Mouse (Mus musculus) cerebellum, adult 2 months (tissue): ENCODE results near the gene Nol12. TPM values are rescaled to one million over a fixed set of nuclear protein-coding genes. Genes with fewer than 3 reads are reported as not detected.

ENCODE experiments used
- DNase-seq, 2 experiments: peaks; one replicate each; pipeline ENCODE4 v3.0.0; 2021
- H3K27ac ChIP-seq: fragments of 200-500 bp; 2 replicates; pipeline ENCODE4 v1.5.1; 2012; ENCODE audit warnings: low read length, control low read depth, inconsistent platforms; ENCODE audit not compliant: insufficient read depth
- H3K27me3 ChIP-seq: fragments of 200-500 bp; 2 replicates; pipeline ENCODE4 v1.6.1; 2012; ENCODE audit warnings: inconsistent platforms, mild to moderate bottlenecking, low read length, moderate library complexity; ENCODE audit not compliant: control insufficient read depth, insufficient read depth
- H3K4me1 ChIP-seq: fragments of 200-500 bp; 2 replicates; pipeline ENCODE4 v1.6.1; 2011; ENCODE audit warnings: low read length; ENCODE audit not compliant: control insufficient read depth, insufficient read depth
- H3K4me3 ChIP-seq: fragments of 200-500 bp; replicated peaks from 2 replicates; pipeline ENCODE3; 2011; ENCODE audit warnings: mild to moderate bottlenecking, low read depth, low read length, control low read depth; ENCODE audit not compliant: insufficient read depth
- CTCF ChIP-seq: fragments of 200-500 bp; IDR thresholded peaks from 2 replicates; pipeline ENCODE4 v1.5.1; 2011; ENCODE audit warnings: low read depth, mild to moderate bottlenecking, control low read depth, low read length, moderate library complexity, borderline replicate concordance; ENCODE audit not compliant: insufficient read depth
- POLR2A ChIP-seq: fragments of 200-500 bp; IDR thresholded peaks from 2 replicates; pipeline ENCODE4 v1.6.1; 2011; ENCODE audit warnings: low read length, control low read depth, borderline replicate concordance; ENCODE audit not compliant: insufficient read depth
- WGBS: fragments of 180-500 bp; shearing (Covaris S2); methylation state at CpG from one replicate; pipeline ENCODE4 v1.1.7; 2018; 5-methylcytosine and 5-hydroxymethylcytosine counted together
- polyA plus RNA-seq: library from polyadenylated mRNA; depleted of rRNA; stranded (reverse); fragments of >200 nt; gene quantifications from 2 replicates; pipeline ENCODE4 v1.2.3, GENCODE M21; 2012

The Nol12 gene
- polyA plus RNA-seq, 1 experiment: 34.4 TPM

DNA sequence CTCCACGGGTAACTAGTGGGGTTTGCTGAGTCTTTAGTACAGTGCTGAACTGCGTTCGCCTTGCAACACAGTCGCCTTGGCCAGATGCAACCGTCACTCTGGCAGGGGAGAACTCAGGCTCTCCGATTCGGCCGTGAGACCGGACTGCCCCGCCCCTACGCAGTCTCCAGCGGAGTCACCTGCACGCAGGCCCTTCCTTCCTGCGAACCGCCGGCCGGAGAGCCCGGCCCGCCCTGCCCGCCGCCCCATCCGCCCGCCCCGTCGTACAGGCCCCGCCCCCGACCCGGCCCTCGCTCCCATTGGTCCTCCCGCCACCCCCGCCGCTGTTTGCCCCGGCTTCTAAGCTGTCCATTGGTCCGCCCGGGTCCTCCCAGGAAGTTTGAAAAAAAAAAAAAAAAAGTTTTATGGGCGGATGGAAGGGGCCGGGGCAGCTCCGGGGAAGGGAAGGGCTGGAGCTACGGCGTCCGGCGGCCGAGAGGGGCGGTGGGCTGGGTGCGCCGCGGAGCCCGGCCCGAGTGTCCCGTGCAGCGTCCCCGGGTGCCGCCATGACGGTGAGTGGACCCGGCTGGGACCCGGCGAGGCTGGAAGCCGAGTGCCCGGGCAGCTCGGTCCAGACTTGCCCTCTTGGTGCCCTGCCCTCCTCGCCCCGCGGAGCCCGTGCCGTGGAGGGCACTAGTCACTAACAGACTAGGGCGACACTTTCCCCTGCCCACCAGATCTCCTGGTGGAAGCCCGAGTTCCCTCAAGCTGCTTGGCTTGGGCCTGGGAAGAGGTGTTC, 48.1 kb downstream of the Nol12 start:
- peak overlapping the region; percentile 15; the same call in 1 of the 2 replicates for H3K27ac ChIP-seq
- H3K4me3 ChIP-seq: peak overlapping the region; percentile 65
- DNase-seq: peak; percentile 74 to 82
- WGBS: under 1% methylated on average over 58 of the region's 67 CpGs
- no peaks in the 10 kb centered on the region for H3K27me3 ChIP-seq
- TF ChIP-seq POLR2A (peak; percentile 20; the same call in 1 of the 2 replicates), CTCF (no peak)
- H3K4me1 ChIP-seq: peaks cover 54% of the 10 kb centered on the region

DNA sequence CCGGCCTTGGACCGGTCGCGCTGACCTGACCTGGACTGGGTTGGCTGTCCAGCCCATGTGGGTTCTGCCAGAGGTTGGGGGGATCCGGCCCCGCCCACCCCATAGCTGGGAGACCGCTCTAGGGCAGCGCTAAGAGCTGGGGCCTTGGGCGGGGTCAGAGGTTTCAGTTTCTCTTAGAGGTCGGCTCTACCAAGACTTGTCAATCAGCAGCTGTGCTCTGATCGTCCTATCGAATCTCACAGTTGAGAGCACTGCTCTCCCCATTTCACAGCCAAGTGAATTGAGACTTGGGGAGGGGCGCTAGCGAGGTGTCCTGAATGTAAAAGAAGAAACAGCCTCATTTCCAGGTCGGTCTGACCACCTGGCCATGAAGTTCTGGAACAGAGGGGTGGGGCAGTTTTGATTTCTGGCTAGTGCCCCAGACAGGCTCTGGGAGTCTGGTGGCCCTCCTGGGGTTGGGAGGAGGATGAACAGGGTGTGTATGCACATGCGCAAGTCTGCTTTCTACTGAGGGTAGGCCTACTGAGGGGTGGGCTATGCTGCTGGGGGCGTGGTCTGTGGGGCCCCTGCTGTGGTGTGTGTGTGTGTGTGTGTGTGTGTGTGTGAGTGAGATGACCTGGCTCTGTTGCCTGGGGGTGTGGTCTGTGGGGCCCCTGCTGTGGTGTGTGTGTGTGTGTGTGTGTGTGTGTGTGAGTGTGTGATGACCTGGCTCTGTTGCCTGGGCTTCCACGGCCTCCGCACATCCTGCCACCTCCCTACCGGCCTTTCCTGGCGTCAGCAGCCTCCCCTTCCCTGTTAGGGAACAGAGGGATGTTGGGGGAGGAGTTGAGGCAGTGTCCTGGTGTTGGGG, 48.9 kb downstream of the Nol12 start:
- Histone ChIP-seq H3K4me3 (peak overlapping the region; percentile 65), H3K27me3 (no peaks in the 10 kb centered on the region), H3K4me1 (peaks cover 59% of the 10 kb centered on the region), H3K27ac (peak overlapping the region; percentile 15; the same call in 1 of the 2 replicates)
- peak; percentile 27 to 32 for DNase-seq
- TF ChIP-seq CTCF: no peak
- no peak for TF ChIP-seq POLR2A
- WGBS: 11% methylated on average over 21 of the region's 21 CpGs

DNA sequence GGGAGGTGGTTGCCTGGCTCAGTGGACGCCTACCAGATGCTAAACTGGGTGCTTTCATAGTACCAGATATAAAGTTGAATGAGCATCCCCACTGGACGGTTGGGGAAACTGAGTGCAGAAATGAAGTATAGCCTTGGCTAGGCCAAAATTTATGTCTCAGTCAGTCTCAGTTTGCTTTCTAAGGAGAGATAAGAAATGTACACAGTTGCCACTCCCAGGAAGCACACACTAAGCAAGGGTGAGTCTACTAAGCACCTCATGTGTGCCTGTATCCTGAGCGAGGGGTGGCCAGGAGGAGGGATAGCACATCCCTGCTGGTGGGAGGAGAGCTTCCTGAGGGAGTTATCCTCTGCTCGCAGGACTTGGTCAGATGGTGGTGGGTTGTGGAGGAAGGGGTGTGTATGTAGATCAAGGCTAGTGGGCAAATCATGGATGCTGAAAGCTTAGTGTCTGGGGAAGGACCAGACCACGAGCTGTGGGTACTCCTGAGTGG, 49.6 kb downstream of the Nol12 start:
- WGBS: 67% methylated on average over 5 of the region's 5 CpGs
- peak in 1 of 2 experiments; percentile 19 for DNase-seq
- TF ChIP-seq CTCF (no peak), POLR2A (no peak)
- Histone ChIP-seq H3K4me3 (no peak overlapping the region), H3K4me1 (peaks cover 65% of the 10 kb centered on the region), H3K27ac (no peak overlapping the region), H3K27me3 (no peaks in the 10 kb centered on the region)

GRCm38 (mm10) chr15:78986536-78987220, 51.9 kb downstream of the Nol12 start:
- Histone ChIP-seq H3K4me1 (peaks cover 60% of the 10 kb centered on the region), H3K4me3 (no peak overlapping the region), H3K27me3 (no peaks in the 10 kb centered on the region), H3K27ac (peak overlapping the region; percentile 77)
- no peak for TF ChIP-seq CTCF
- no peak for TF ChIP-seq POLR2A
- 23% methylated on average over 11 of the region's 11 CpGs for WGBS
- peak; percentile 73 to 81 for DNase-seq

- under 1% methylated on average over 14 of the region's 14 CpGs for WGBS
- H3K27me3 ChIP-seq: no peaks in the 10 kb centered on the region
- peak; percentile 99 for DNase-seq
- no peak overlapping the region for H3K4me3 ChIP-seq
- H3K4me1 ChIP-seq: peaks cover 59% of the 10 kb centered on the region
- H3K27ac ChIP-seq: peak overlapping the region; percentile 77
- TF ChIP-seq CTCF (no peak), POLR2A (peak; percentile 42; the same call in 1 of the 2 replicates)
Measured at GRCm38 (mm10) chr15:78988499-78988971, 53.8 kb downstream of the Nol12 start.

- TF ChIP-seq POLR2A (no peak), CTCF (no peak)
- H3K27ac ChIP-seq: peak overlapping the region; percentile 47; the same call in 1 of the 2 replicates
- H3K4me3 ChIP-seq: no peak overlapping the region
- H3K27me3 ChIP-seq: no peaks in the 10 kb centered on the region
- H3K4me1 ChIP-seq: peaks cover 51% of the 10 kb centered on the region
- WGBS: 73% methylated on average over 14 of the region's 14 CpGs
- DNase-seq: peak in 1 of 2 experiments; percentile 34
Measured at GRCm38 (mm10) chr15:78989152-78990092, 54.7 kb downstream of the Nol12 start.
